Mouse (Mus musculus) hindbrain, embryonic 14.5 days (tissue): ENCODE measurements around the gene 1700123O20Rik. TPM values are rescaled to one million over a fixed set of nuclear protein-coding genes. Genes with fewer than 3 reads are reported as not detected.

Source experiments
- ATAC-seq: fragments of 200-750 bp; cut with Nextera tagmentation; 2 replicates; pipeline ENCODE4 v1.8.0; 2017; ENCODE audit warnings: moderate number of reproducible peaks, mild to moderate bottlenecking, moderate TSS enrichment, moderate library complexity; ENCODE audit not compliant: low FRiP score
- DNase-seq: peaks from one replicate; pipeline ENCODE4 v3.0.0-alpha.2; 2015; ENCODE audit warnings: low spot score
- H3K27ac ChIP-seq: fragments of 300-500 bp; sonication (generic); 2 replicates; pipeline ENCODE4 v1.5.1; 2014; ENCODE audit warnings: mild to moderate bottlenecking, moderate library complexity
- H3K27me3 ChIP-seq: fragments of 300-500 bp; sonication (generic); 2 replicates; pipeline ENCODE4 v1.6.1; 2014; ENCODE audit warnings: mild to moderate bottlenecking, low read length, mixed read lengths; ENCODE audit not compliant: control insufficient read depth, insufficient read depth
- H3K36me3 ChIP-seq: fragments of 300-500 bp; sonication (generic); replicated peaks from 2 replicates; pipeline ENCODE4 v1.6.1; 2014; ENCODE audit not compliant: control insufficient read depth, insufficient read depth
- H3K4me1 ChIP-seq: fragments of 300-500 bp; sonication (generic); replicated peaks from 2 replicates; pipeline ENCODE4 v1.6.1; 2014; ENCODE audit warnings: antibody characterized with exemption, low read length, mixed read lengths; ENCODE audit not compliant: control insufficient read depth, insufficient read depth
- H3K4me2 ChIP-seq: fragments of 300-500 bp; sonication (generic); replicated peaks from 2 replicates; pipeline ENCODE4 v1.6.1; 2014; ENCODE audit warnings: mild to moderate bottlenecking, moderate library complexity
- H3K4me3 ChIP-seq: fragments of 300-500 bp; sonication (generic); replicated peaks from 2 replicates; pipeline ENCODE4 v1.5.1; 2014; ENCODE audit warnings: mild to moderate bottlenecking, low read length
- H3K9ac ChIP-seq: fragments of 300-500 bp; sonication (generic); 2 replicates; pipeline ENCODE4 v1.6.1; 2014
- H3K9me3 ChIP-seq: fragments of 300-500 bp; sonication (generic); 2 replicates; pipeline ENCODE4 v1.6.1; 2016; ENCODE audit warnings: low read length; ENCODE audit not compliant: control insufficient read depth
- WGBS: fragments of 180-500 bp; shearing (Covaris S2); extraction: QIAGEN DNeasy Blood & Tissue Kit; methylation state at CpG from one replicate; pipeline ENCODE4 v1.1.7; 2014; 5-methylcytosine and 5-hydroxymethylcytosine counted together
- polyA plus RNA-seq: library from polyadenylated mRNA; unstranded; fragments of >200 nt; fragmentation: Nextera tagmentation; extraction: Ambion mirVana; gene quantifications from 2 replicates; pipeline ENCODE4 v1.2.1, GENCODE M21; 2014

1700123O20Rik gene
- polyA plus RNA-seq, 1 experiment from 2014 or later = 71.2 TPM

DNA sequence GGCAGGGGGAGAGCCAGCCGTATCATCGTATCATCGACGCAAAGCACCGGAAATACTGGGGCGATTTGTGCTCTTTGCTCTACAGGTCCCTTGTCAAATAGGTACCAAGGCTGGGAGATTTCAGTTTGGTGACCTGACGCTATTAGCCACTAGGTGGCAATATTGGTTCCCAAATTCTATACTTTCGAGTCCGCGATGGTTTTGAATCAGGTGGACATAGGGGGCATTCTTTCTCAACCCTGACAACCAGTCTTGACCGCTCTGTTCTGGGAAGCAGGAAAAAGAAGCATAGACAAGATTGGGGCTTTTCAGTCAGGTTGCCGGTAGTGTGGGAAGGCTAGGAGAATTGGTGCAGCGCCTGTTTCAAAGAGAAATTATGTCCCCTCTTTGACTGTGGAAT is 28.1 kb downstream of the 1700123O20Rik start:
- Histone ChIP-seq H3K36me3 (no peaks in the 10 kb centered on the region), H3K4me1 (no peaks in the 10 kb centered on the region), H3K9ac (peak overlapping the region; percentile 58), H3K4me3 (peak overlapping the region; percentile 34), H3K27ac (peak overlapping the region; percentile 39; the same call in 1 of the 2 replicates), H3K9me3 (no peaks in the 10 kb centered on the region), H3K4me2 (peak overlapping the region; percentile 65), H3K27me3 (no peaks in the 10 kb centered on the region)
- DNase-seq (peak; percentile 93), ATAC-seq (peak; percentile 49; the same call in 1 of the 2 replicates)
- WGBS = 1% methylated on average over 13 of the region's 13 CpGs

DNA sequence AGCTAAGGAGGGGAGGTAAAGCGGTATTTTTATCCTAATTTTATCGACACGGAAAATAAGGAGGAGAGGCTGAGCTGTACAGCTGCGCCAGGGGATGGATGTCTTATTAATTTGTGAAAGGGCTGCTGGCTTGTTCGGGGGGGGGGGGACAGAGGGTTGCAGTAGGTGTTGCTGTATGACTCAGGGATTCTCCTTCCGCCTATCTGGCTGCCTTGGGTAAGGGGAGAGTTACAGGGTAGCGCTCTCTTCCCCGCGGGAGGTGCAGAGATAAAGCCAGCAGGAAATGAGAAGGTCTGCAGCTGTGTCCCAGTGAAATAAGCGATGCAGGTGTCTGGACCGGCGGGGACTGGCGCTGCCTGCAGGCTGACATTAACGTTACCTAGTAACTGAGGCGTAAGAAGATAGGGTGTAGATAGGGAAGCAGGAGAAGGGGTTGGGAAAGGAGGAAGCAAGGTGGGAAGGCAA is 28.6 kb downstream of the 1700123O20Rik start:
- Histone ChIP-seq H3K4me1 (no peaks in the 10 kb centered on the region), H3K27me3 (no peaks in the 10 kb centered on the region), H3K27ac (peak overlapping the region; percentile 39), H3K4me2 (peak overlapping the region; percentile 65), H3K4me3 (peak overlapping the region; percentile 34), H3K9ac (peak overlapping the region; percentile 58), H3K9me3 (no peaks in the 10 kb centered on the region), H3K36me3 (no peaks in the 10 kb centered on the region)
- peak; percentile 64 for ATAC-seq
- 1% methylated on average over 15 of the region's 15 CpGs for WGBS
- peak; percentile 40 for DNase-seq

DNA sequence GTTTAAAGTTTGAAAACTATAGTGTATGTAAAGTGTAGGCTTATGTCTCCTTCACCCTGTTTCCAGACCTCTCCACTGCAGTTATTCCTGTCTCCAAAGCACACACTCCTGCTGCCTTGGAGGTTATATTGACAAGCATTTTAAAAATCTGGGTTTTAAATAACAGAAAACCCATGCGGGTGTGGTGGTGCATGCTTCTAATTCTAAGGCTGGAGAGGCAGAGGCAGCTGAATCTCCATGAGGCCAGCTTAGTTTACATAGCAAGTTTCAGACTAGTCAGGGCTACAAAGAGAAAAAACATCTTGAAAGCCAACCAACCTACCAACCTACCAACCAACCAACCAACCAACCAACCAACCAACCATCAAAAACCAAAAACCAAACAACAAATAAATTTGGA is 29.4 kb downstream of the 1700123O20Rik start:
- no peak for ATAC-seq
- Histone ChIP-seq H3K27ac (0 out of 2 replicates have a peak overlapping the region, but pooled peaks have one; percentile 39), H3K36me3 (no peaks in the 10 kb centered on the region), H3K27me3 (no peaks in the 10 kb centered on the region), H3K9me3 (no peaks in the 10 kb centered on the region), H3K9ac (no peak overlapping the region), H3K4me1 (no peaks in the 10 kb centered on the region), H3K4me3 (no peak overlapping the region), H3K4me2 (peak overlapping the region; percentile 65)
- DNase-seq = no peak
- WGBS = 72% methylated on average over 1 of the region's 1 CpGs

DNA sequence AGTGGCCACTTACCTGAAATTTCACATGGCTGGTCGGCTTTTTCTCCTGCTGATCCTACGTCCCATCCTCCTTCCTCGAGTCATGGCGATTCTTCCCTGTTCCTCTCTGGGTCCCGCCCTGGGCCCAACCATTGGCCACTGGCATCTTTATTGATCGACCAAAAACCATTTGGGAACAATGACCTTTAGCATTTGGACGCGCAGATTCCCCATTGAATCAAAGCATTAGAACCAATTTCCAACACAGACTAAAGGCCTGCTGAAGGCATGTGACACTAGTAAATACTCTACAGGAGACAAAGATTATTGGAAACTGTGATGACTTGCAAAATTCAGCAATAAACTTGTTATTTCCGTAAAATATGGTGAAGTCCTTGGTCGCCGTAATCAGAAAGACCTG is 34.0 kb downstream of the 1700123O20Rik start:
- WGBS = 90% methylated on average over 11 of the region's 11 CpGs
- H3K27ac ChIP-seq = no peak overlapping the region
- no peaks in the 10 kb centered on the region for H3K36me3 ChIP-seq
- H3K4me1 ChIP-seq = no peaks in the 10 kb centered on the region
- no peak overlapping the region for H3K4me2 ChIP-seq
- ATAC-seq = no peak
- H3K9me3 ChIP-seq = no peaks in the 10 kb centered on the region
- no peaks in the 10 kb centered on the region for H3K27me3 ChIP-seq
- no peak overlapping the region for H3K4me3 ChIP-seq
- no peak overlapping the region for H3K9ac ChIP-seq
- no peak for DNase-seq

DNA sequence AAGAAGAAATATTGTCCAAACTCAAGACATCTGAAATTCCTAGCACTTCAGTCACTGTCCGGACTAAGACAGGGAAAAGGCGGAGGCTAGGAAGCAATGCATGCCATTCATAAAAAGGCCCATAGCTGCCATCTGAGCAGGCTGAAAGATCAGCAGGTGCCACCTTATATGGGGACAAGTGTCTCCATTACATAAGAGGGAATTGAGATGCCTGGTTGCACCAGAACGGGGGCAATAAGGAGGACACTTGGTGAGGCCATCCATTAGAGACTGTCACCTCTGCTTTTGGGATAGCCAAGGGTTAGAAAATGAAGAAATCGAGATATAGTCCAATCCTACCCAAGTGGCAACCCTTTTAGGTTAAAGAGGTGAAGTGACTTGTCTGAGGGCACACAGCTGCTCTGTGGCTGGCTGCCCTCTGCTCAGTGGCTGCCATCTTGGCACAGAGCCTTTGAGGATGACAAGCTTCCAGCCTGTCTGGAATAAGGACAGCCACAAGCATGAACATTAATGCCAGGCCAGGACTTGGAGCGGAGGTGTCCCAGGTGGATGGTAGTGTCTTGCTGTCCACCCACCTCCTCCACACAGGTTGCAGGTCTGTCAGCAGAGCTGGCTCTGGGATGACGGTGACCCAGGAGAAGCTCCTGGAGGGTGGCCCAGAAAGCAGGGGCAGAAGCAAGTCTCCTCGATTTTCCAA is 34.8 kb downstream of the 1700123O20Rik start:
- Histone ChIP-seq H3K27me3 (no peaks in the 10 kb centered on the region), H3K9me3 (no peaks in the 10 kb centered on the region), H3K36me3 (no peaks in the 10 kb centered on the region), H3K4me3 (no peak overlapping the region), H3K4me2 (no peak overlapping the region), H3K4me1 (no peaks in the 10 kb centered on the region), H3K9ac (no peak overlapping the region), H3K27ac (no peak overlapping the region)
- ATAC-seq (no peak), DNase-seq (no peak)
- WGBS = 88% methylated on average over 7 of the region's 7 CpGs

DNA sequence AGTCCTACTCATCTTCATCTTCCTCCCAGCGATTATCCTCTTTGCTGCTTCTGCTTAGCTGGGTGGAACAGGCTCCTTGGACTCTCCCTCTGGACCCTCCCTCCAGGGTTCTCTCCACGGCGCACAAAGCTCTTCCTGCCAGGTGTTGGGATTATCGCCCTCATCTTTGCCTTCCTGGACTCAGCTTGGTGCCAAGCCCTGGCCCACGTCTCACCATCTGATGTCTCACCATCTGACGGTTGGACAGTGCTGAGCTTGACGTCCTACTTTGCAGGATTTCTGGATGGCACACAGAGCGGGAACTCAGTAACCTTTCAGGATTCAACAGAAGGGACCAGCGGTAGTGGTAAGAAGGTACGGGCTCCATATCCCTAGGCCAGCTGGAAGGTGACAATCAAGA is 35.7 kb downstream of the 1700123O20Rik start:
- WGBS = 83% methylated on average over 10 of the region's 10 CpGs
- no peaks in the 10 kb centered on the region for H3K9me3 ChIP-seq
- H3K4me1 ChIP-seq = no peaks in the 10 kb centered on the region
- H3K4me2 ChIP-seq = no peak overlapping the region
- H3K9ac ChIP-seq = no peak overlapping the region
- no peak overlapping the region for H3K27ac ChIP-seq
- no peak overlapping the region for H3K4me3 ChIP-seq
- H3K36me3 ChIP-seq = no peaks in the 10 kb centered on the region
- ATAC-seq = no peak
- DNase-seq = no peak
- no peaks in the 10 kb centered on the region for H3K27me3 ChIP-seq

DNA sequence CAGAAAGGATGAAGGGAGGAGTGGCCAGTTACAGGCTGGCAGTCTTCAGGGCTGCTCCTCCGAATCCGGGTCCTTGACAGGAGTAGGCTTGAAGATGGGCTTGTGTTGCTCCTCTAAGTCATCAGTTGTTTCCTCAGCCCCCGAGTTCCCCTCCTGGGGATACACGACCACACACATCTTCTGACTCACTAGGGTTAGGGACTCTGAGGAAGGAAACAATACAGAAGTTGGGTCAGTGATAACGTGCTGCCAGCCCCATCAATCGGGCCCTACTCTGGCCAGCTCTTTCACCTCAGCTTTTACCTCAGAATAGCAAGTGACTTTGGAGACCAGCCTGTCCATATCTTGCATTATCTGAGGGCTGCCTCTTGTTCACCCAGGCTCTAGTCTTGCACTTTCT is 38.0 kb downstream of the 1700123O20Rik start:
- Histone ChIP-seq H3K9ac (no peak overlapping the region), H3K4me1 (no peaks in the 10 kb centered on the region), H3K27me3 (no peaks in the 10 kb centered on the region), H3K27ac (no peak overlapping the region), H3K4me3 (no peak overlapping the region), H3K9me3 (no peaks in the 10 kb centered on the region), H3K36me3 (no peaks in the 10 kb centered on the region), H3K4me2 (no peak overlapping the region)
- 82% methylated on average over 6 of the region's 6 CpGs for WGBS
- no peak for DNase-seq
- no peak for ATAC-seq

DNA sequence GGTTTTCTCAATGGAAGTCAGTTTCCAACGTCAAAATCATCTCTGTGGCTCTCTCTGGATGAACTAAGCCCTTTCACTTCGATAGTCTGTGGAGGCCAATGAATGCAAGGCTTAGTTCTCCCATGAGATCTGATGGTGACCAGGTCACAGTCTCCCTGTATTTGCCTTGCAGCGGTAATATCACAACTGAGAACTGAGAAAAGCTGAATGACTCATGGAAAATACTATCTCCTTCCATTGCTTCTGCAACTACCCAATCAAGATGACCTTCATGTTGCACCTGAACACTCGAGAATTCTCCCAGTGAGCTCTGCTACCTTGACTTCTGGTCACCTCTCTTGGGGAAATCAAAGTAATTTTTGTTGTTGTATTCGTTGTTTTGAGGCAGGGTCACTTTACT is 41.5 kb downstream of the 1700123O20Rik start:
- Histone ChIP-seq H3K27me3 (no peaks in the 10 kb centered on the region), H3K4me3 (no peak overlapping the region), H3K27ac (no peak overlapping the region), H3K9me3 (no peaks in the 10 kb centered on the region), H3K4me2 (no peak overlapping the region), H3K36me3 (no peaks in the 10 kb centered on the region), H3K4me1 (no peaks in the 10 kb centered on the region), H3K9ac (no peak overlapping the region)
- ATAC-seq (no peak), DNase-seq (no peak)
- 85% methylated on average over 5 of the region's 5 CpGs for WGBS

DNA sequence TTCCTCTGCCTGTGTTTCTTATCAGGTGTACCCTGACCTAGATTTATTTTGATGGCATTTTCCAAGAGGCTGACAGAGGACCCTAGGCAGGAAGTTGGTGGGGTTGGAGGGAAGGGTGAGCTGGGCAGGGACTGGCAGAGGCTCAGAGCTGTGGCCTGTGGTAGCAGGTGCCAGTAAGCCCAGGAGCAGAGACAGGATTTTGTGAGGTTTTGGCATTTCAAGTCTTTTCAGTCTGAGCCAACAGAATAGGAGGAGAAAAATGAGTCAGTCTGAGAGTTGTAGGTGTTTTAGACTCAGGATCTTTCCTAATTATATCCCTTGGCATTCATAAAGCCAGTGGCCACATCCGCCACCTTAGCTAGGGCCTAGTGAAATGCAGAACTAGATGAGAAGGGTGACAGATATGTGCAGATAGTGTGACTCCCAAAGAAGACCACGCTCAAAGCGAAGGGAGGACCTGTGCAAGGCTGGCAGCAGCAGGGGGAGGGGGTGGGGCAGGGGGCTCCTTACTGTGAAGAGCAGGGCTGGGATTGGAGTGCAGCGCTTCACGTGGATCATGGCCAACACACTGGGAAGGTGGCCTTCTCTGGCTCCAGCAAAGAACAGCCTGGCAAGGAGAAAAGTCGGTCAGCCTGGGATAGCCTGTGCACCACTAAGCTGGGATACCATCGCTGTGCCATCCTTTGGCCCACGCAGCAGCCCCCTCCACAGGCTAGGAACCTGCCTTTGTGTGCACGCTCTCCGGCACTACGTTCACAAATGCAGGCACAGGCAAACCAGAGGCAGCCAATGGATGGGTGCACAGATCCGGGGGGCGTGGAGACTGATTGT is 43.0 kb downstream of the 1700123O20Rik start:
- no peak overlapping the region for H3K4me3 ChIP-seq
- 63% methylated on average over 13 of the region's 13 CpGs for WGBS
- ATAC-seq (no peak), DNase-seq (no peak)
- no peak overlapping the region for H3K27ac ChIP-seq
- H3K4me2 ChIP-seq = no peak overlapping the region
- H3K9me3 ChIP-seq = no peaks in the 10 kb centered on the region
- H3K27me3 ChIP-seq = no peaks in the 10 kb centered on the region
- no peaks in the 10 kb centered on the region for H3K4me1 ChIP-seq
- H3K9ac ChIP-seq = no peak overlapping the region
- no peaks in the 10 kb centered on the region for H3K36me3 ChIP-seq
